Mouse (Mus musculus) kidney, adult 2 months (tissue): Measurements from ENCODE around the gene Plekha3.

Source experiments
- CTCF ChIP-seq: fragments of 200-500 bp; conservative IDR thresholded peaks from 2 replicates; pipeline ENCODE4 v1.5.1; 2011; ENCODE audit warnings: low read depth, mild to moderate bottlenecking, control low read depth, low read length, moderate library complexity, mixed read lengths; ENCODE audit not compliant: insufficient read depth, insufficient read length
- POLR2A ChIP-seq: fragments of 200-500 bp; IDR thresholded peaks from one replicate; pipeline ENCODE4 v1.6.1; 2011; ENCODE audit warnings: low read depth, low read length, control low read depth

DNA sequence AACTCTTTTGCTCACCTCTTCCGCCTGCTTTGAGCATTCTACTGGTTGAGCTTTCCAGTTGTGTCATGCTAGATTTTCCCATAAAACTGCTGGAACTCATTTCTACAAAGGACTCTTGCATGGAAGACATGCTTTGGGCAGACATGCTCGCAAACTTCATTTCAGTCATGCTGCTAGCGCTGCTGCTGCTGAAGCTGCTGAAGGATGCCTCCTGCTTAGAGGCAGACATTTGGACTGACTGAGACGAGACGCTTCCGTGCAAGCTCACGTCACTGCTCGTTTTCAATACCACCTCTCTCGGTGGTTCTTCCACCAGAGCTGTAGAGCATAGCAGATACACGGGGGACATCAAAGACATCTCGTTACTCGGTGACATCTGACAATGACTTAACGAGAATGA is 30.6 kb downstream of the Plekha3 start:
- TF ChIP-seq CTCF (no peak), POLR2A (no peak)
